Mouse (Mus musculus) WW6 (cell line): Measurements from ENCODE around the gene Usmg5.

Experiments used
- DNase-seq: peaks from one replicate; pipeline ENCODE4 v3.0.0-alpha.2; 2013; ENCODE audit warnings: low read depth, low spot score

Gene Usmg5

GRCm38 (mm10) chr19:47057684-47058083 lies 32.8 kb downstream of the Usmg5 start:
- DNase-seq: no peak

- DNase-seq: no peak
Observed at GRCm38 (mm10) chr19:47053471-47053870, 37.0 kb downstream of the Usmg5 start.

GRCm38 (mm10) chr19:47052927-47053326 lies 37.5 kb downstream of the Usmg5 start:
- no peak for DNase-seq

- DNase-seq: peak; percentile 89
Observed at GRCm38 (mm10) chr19:47050271-47051032, 40.0 kb downstream of the Usmg5 start, which contains the start of gene Pcgf6. Pcgf6 (minus strand) TSS chr19:47050906.

GRCm38 (mm10) chr19:47049840-47050239 lies 40.6 kb downstream of the Usmg5 start:
- no peak for DNase-seq

GRCm38 (mm10) chr19:47049061-47049460 lies 41.4 kb downstream of the Usmg5 start:
- DNase-seq: no peak

GRCm38 (mm10) chr19:47047236-47047833 lies 43.1 kb downstream of the Usmg5 start:
- peak; percentile 70 for DNase-seq

GRCm38 (mm10) chr19:47046343-47046742 lies 44.1 kb downstream of the Usmg5 start:
- no peak for DNase-seq

GRCm38 (mm10) chr19:47043608-47044007 lies 46.8 kb downstream of the Usmg5 start:
- DNase-seq: no peak

GRCm38 (mm10) chr19:47040720-47041473 lies 49.5 kb downstream of the Usmg5 start:
- no peak for DNase-seq

GRCm38 (mm10) chr19:47036596-47036995 lies 53.9 kb downstream of the Usmg5 start:
- DNase-seq: no peak

- no peak for DNase-seq
Observed at GRCm38 (mm10) chr19:47034916-47035315, 55.5 kb downstream of the Usmg5 start.
